Mouse (Mus musculus) brain, embryonic 14.5 days (tissue): ENCODE results near the gene Gm20481. TPM values are rescaled to one million over a fixed set of nuclear protein-coding genes. Genes with fewer than 3 reads are reported as not detected.
"Not testable (repeated sequence)": the region's sequence is repeated elsewhere in the genome, so short reads cannot be mapped to it uniquely, and the experiment has no call there.

Source experiments
- DNase-seq: peaks from one replicate; pipeline ENCODE4 v3.0.0-alpha.2; 2011; ENCODE audit warnings: low read depth
- CTCF ChIP-seq: fragments of 200-500 bp; IDR thresholded peaks from 2 replicates; pipeline ENCODE4 v1.5.1; 2012; ENCODE audit warnings: inconsistent platforms, mild to moderate bottlenecking, moderate library complexity, borderline replicate concordance; ENCODE audit not compliant: insufficient read depth, insufficient read length; ENCODE audit errors: extremely low read depth
- POLR2A ChIP-seq: fragments of 200-500 bp; IDR thresholded peaks from 2 replicates; pipeline ENCODE4 v1.6.1; 2012; ENCODE audit warnings: mild to moderate bottlenecking, inconsistent platforms, borderline replicate concordance; ENCODE audit not compliant: poor library complexity, insufficient read depth, insufficient read length, severe bottlenecking; ENCODE audit errors: extremely low read depth
- polyA plus RNA-seq: library from polyadenylated mRNA; depleted of rRNA; stranded (reverse); fragments of >200 nt; gene quantifications from 2 replicates; pipeline ENCODE4 v1.2.3, GENCODE M21; 2012

The Gm20481 gene
- polyA plus RNA-seq, 1 experiment = not detected

GRCm38 (mm10) chr17:34953258-34953657, 16.5 kb upstream of the Gm20481 start:
- TF ChIP-seq CTCF = no peak
- TF ChIP-seq POLR2A = no peak
- no peak for DNase-seq

GRCm38 (mm10) chr17:34953904-34954303, 15.8 kb upstream of the Gm20481 start:
- no peak for TF ChIP-seq POLR2A
- no peak for TF ChIP-seq CTCF
- no peak for DNase-seq

GRCm38 (mm10) chr17:34954831-34955230, 14.9 kb upstream of the Gm20481 start:
- no peak for DNase-seq
- no peak for TF ChIP-seq CTCF
- TF ChIP-seq POLR2A = no peak

GRCm38 (mm10) chr17:34955884-34956283, 13.8 kb upstream of the Gm20481 start:
- no peak for DNase-seq
- no peak for TF ChIP-seq CTCF
- TF ChIP-seq POLR2A = no peak

- DNase-seq = peak; percentile 57
- TF ChIP-seq CTCF (no peak), POLR2A (no peak)
These were observed 13.4 kb upstream of the Gm20481 start for GRCm38 (mm10) chr17:34956340-34956739.

GRCm38 (mm10) chr17:34957291-34957690, 12.4 kb upstream of the Gm20481 start:
- not testable (repeated sequence) for DNase-seq

- DNase-seq = not testable (repeated sequence)
These were observed 11.7 kb upstream of the Gm20481 start for GRCm38 (mm10) chr17:34957966-34958365.

- not testable (repeated sequence) for DNase-seq
These were observed 11.0 kb upstream of the Gm20481 start for GRCm38 (mm10) chr17:34958734-34959129.

GRCm38 (mm10) chr17:34959130-34959778, 10.5 kb upstream of the Gm20481 start, which contains the start of gene Hspa1b:
Gene Hspa1b (minus strand): TSS chr17:34959238.
- peak; percentile 84 for DNase-seq

- TF ChIP-seq CTCF (no peak), POLR2A (no peak)
- DNase-seq = no peak
These were observed 9.7 kb upstream of the Gm20481 start for GRCm38 (mm10) chr17:34959881-34960515.

- DNase-seq = no peak
- TF ChIP-seq POLR2A = no peak
- TF ChIP-seq CTCF = no peak
These were observed 8.8 kb upstream of the Gm20481 start for GRCm38 (mm10) chr17:34960702-34961493.

GRCm38 (mm10) chr17:34962125-34962524, 7.6 kb upstream of the Gm20481 start:
- TF ChIP-seq CTCF (no peak), POLR2A (no peak)
- no peak for DNase-seq

GRCm38 (mm10) chr17:34962841-34963240, 6.9 kb upstream of the Gm20481 start:
- TF ChIP-seq POLR2A = no peak
- TF ChIP-seq CTCF = no peak
- no peak for DNase-seq
